Mouse (Mus musculus): ENCODE measurements around the gene Ccdc86.

Ccdc86 gene

GRCm38 (mm10) chr19:10914291-10914690 lies 34.8 kb downstream of the Ccdc86 start:
- peak; percentile 67 for DNase-seq (ENCODE audit: extremely low read depth, low read depth)

GRCm38 (mm10) chr19:10909087-10909721 lies 39.9 kb downstream of the Ccdc86 start:
- no peak for DNase-seq (ENCODE audit: extremely low read depth, low read depth)

GRCm38 (mm10) chr19:10907891-10908290 lies 41.2 kb downstream of the Ccdc86 start:
- DNase-seq (ENCODE audit: extremely low read depth, low read depth) = peak; percentile 36

GRCm38 (mm10) chr19:10905728-10906000 lies 43.4 kb downstream of the Ccdc86 start:
- DNase-seq (ENCODE audit: extremely low read depth, low read depth) = no peak

GRCm38 (mm10) chr19:10904927-10905727 lies 43.9 kb downstream of the Ccdc86 start:
- DNase-seq (ENCODE audit: extremely low read depth, low read depth) = no peak

GRCm38 (mm10) chr19:10904512-10904911 lies 44.6 kb downstream of the Ccdc86 start:
- DNase-seq (ENCODE audit: extremely low read depth, low read depth) = no peak

- DNase-seq (ENCODE audit: extremely low read depth, low read depth) = no peak
Observed at GRCm38 (mm10) chr19:10901046-10901445, 48.0 kb downstream of the Ccdc86 start.

GRCm38 (mm10) chr19:10900315-10900714 lies 48.8 kb downstream of the Ccdc86 start:
- no peak for DNase-seq (ENCODE audit: extremely low read depth, low read depth)

- DNase-seq (ENCODE audit: extremely low read depth, low read depth) = no peak
Observed at GRCm38 (mm10) chr19:10897491-10897890, 51.6 kb downstream of the Ccdc86 start.

GRCm38 (mm10) chr19:10896849-10897248 lies 52.2 kb downstream of the Ccdc86 start:
- no peak for DNase-seq (ENCODE audit: extremely low read depth, low read depth)

GRCm38 (mm10) chr19:10895708-10896107 lies 53.4 kb downstream of the Ccdc86 start:
- DNase-seq (ENCODE audit: extremely low read depth, low read depth) = no peak

GRCm38 (mm10) chr19:10895016-10895528 lies 54.0 kb downstream of the Ccdc86 start, which contains the start of gene Prpf19:
Gene Prpf19 (plus strand): TSS chr19:10895231.
- peak; percentile 98 for DNase-seq (ENCODE audit: extremely low read depth, low read depth)

- DNase-seq (ENCODE audit: extremely low read depth, low read depth) = no peak
Observed at GRCm38 (mm10) chr19:10892201-10892600, 56.9 kb downstream of the Ccdc86 start.
